Mouse (Mus musculus): Measurements from ENCODE around the gene Akap13. TPM values are rescaled to one million over a fixed set of nuclear protein-coding genes. Genes with fewer than 3 reads are reported as not detected.

Akap13 gene
- total and polyA plus RNA-seq, 3 experiments, result 11.4 to 32.5 (median 27.7) TPM

DNA sequence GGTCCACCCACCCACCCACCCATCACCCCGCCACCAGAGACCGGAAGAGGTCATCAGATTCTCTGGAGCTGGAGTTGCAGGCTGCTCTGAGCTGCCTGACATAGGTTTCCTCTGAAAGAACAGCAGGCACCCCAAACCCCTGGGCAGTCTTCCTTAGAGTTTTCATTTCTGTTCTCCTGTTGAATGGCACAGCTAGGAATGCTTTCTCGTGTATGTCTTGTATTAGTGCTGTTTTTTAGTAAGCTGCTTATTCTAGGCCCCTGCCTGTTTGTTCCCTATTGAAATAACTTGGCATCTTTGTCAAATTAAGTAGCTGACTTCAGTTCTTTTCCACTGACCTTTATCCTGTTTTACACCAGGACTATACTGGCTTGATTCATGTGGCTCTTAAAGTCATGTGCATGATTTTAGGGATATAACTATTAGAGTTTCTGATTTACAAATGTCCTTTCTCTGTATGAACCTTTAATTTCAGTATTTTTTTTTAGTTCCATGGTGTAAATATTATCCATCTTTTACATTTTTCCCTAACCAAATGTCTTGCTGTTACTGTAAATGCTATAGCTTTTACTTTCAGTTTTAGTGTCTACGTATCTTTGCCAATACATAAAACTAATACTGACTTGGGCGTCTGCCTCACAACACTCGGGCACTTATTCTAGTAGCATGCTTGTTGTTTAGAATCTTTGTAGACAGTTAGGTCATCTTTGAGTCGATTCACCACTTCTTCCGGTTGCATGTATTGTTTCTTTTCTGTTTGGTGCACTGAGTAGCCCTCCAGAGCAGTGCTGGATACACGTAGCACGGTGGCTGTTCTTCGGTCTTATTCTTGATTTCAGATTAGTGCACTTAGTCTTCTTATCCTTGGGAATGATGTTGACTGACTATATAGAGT is 200.1 kb downstream of the Akap13 start:
- dilution Hi-C loops (cut with MboI; ENCODE audit: extremely low pct_ligation_motif_present, extremely low pct_unique_long_range_greater_than_20kb, low sequenced_read_pairs) (no loop called here), in situ Hi-C loops (cut with MboI; ENCODE audit: low pct_ligation_motif_present, low pct_unique_long_range_greater_than_20kb, low sequenced_read_pairs) (no loop called here)
- H3K4me2 ChIP-seq (ENCODE audit: insufficient read depth, low read depth, poor library complexity, severe bottlenecking), result peak overlapping the region; percentile 93
- H3K36me3 ChIP-seq (replicated peaks in 1 of 2; ENCODE audit: control insufficient read depth in 1 of 2, insufficient read depth in 1 of 2, low read length in 1 of 2), result peaks cover 0 to 10% of the 10 kb centered on the region in 2 experiments
- no peak overlapping the region for H3K27ac ChIP-seq (ENCODE audit: insufficient read depth, low read depth)
- H3K4me1 ChIP-seq (ENCODE audit: control insufficient read depth in 1 of 2, insufficient read depth in 2 of 2), result peaks cover 5 to 43% of the 10 kb centered on the region in 2 experiments
- peak overlapping the region; percentile 42 to 54 (median 48) for H3K4me3 ChIP-seq (replicated peaks in 1 of 3; ENCODE audit: low read depth in 2 of 3, low read length in 2 of 3, poor library complexity in 1 of 3)
- TF ChIP-seq MXI1 (IDR thresholded peaks at IDR 0.05; ENCODE audit: low read depth, low read length) (peak; percentile 12; the same call in 1 of the 2 replicates), HCFC1 (IDR thresholded peaks at IDR 0.05; ENCODE audit: low read depth, low read length) (no peak), ELF1 (IDR thresholded peaks at IDR 0.05; ENCODE audit: low read depth, low read length) (no peak), JUN (IDR thresholded peaks at IDR 0.05; ENCODE audit: insufficient read depth, low read depth, low read length) (no peak), EP300 (IDR thresholded peaks at IDR 0.05; ENCODE audit: low read length) (peak; percentile 5; the same call in 1 of the 2 replicates), MAZ (IDR thresholded peaks at IDR 0.05; ENCODE audit: low read depth, low read length) (no peak), SIN3A (IDR thresholded peaks at IDR 0.05; ENCODE audit: low read length) (peak; percentile 22; the same call in 1 of the 2 replicates)
- peaks cover 12% of the 10 kb centered on the region; the same call in 1 of the 2 replicates for H3K79me2 ChIP-seq (replicated peaks; ENCODE audit: control insufficient read depth, extremely low read depth, insufficient read depth, poor library complexity, severe bottlenecking)
- peak; percentile 40 for DNase-seq (ENCODE audit: extremely low read depth)
- no peaks in the 10 kb centered on the region for H3K9me3 ChIP-seq (replicated peaks; ENCODE audit: low read length)
- H3K27me3 ChIP-seq (replicated peaks), result no peaks in the 10 kb centered on the region
- peak overlapping the region; percentile 44; the same call in 1 of the 2 replicates for H3K9ac ChIP-seq (ENCODE audit: insufficient read depth, low read depth)

DNA sequence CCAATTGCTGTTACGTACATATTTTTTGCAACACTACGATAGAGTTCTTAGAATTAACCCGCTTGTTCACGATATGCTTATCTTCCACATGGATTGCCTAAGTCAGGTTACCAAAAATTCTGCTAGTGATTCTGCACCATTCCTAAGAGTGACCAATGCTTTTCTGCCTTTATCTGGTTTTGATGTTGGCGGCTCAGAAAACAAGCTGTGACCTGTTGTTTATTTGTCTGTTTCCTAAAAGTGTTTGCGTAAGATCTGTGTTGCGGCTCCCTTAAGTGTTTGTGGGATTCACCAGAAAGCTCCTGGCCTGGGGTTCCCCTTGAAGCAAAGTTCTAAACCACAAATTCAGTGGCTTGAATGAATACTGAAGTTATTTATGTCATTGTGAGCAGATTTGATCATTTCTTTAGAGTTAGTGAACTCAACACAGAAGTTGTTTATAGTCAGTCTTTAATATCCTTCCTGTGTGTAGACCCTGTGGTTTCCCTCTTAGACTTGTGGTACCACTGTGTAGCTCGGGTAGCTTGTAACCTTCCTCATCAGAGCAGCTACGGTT is 201.0 kb downstream of the Akap13 start:
- in situ Hi-C loops (cut with MboI; ENCODE audit: low pct_ligation_motif_present, low pct_unique_long_range_greater_than_20kb, low sequenced_read_pairs), result no loop called here
- peak overlapping the region; percentile 84 for H3K9ac ChIP-seq (ENCODE audit: insufficient read depth, low read depth)
- H3K27ac ChIP-seq (ENCODE audit: insufficient read depth, low read depth), result peak overlapping the region; percentile 68
- H3K4me3 ChIP-seq (replicated peaks in 1 of 3; ENCODE audit: low read depth in 2 of 3, low read length in 2 of 3, poor library complexity in 1 of 3), result peak overlapping the region; percentile 42 to 52 (median 48)
- DNase-seq (ENCODE audit: extremely low read depth), result peak; percentile 49
- H3K27me3 ChIP-seq (replicated peaks), result no peaks in the 10 kb centered on the region
- no peaks in the 10 kb centered on the region for H3K9me3 ChIP-seq (replicated peaks; ENCODE audit: low read length)
- H3K4me2 ChIP-seq (ENCODE audit: insufficient read depth, low read depth, poor library complexity, severe bottlenecking), result peak overlapping the region; percentile 95
- peaks cover 0 to 10% of the 10 kb centered on the region in 2 experiments for H3K36me3 ChIP-seq (replicated peaks in 1 of 2; ENCODE audit: control insufficient read depth in 1 of 2, insufficient read depth in 1 of 2, low read length in 1 of 2)
- peaks cover 5 to 38% of the 10 kb centered on the region in 2 experiments for H3K4me1 ChIP-seq (ENCODE audit: control insufficient read depth in 1 of 2, insufficient read depth in 2 of 2)
- TF ChIP-seq EP300 (IDR thresholded peaks at IDR 0.05; ENCODE audit: low read length), result no peak; the same call in 1 of the 2 replicates
- TF ChIP-seq IRF4 (IDR thresholded peaks at IDR 0.05; ENCODE audit: low read depth, low read length), result 0 out of 2 replicates have a peak, but pooled peaks have one; percentile 14
- TF ChIP-seq MEF2A (IDR thresholded peaks at IDR 0.05; ENCODE audit: borderline replicate concordance, low read depth, low read length), result peak; percentile 46; the same call in 1 of the 2 replicates
- dilution Hi-C loops (cut with MboI; ENCODE audit: extremely low pct_ligation_motif_present, extremely low pct_unique_long_range_greater_than_20kb, low sequenced_read_pairs), result no loop called here
- peaks cover 12% of the 10 kb centered on the region; the same call in 1 of the 2 replicates for H3K79me2 ChIP-seq (replicated peaks; ENCODE audit: control insufficient read depth, extremely low read depth, insufficient read depth, poor library complexity, severe bottlenecking)
